Mouse (Mus musculus) fibroblast of lung, adult 2 months (primary cell): ENCODE data around the gene Cavin4.

Experiments used
- DNase-seq: peaks from one replicate; pipeline ENCODE4 v3.0.0-alpha.2; 2011; ENCODE audit warnings: low read depth

The Cavin4 gene

GRCm38 (mm10) chr4:48663271-48663670 is at the start of gene Cavin4:
TSS of gene Cavin4 (plus strand) at chr4:48663514.
- peak; percentile 94 for DNase-seq

GRCm38 (mm10) chr4:48615483-48615882 is 47.8 kb upstream of the Cavin4 start:
- no peak for DNase-seq

- DNase-seq = no peak
Observed at GRCm38 (mm10) chr4:48617201-48617600, 46.1 kb upstream of the Cavin4 start.

- no peak for DNase-seq
Observed at GRCm38 (mm10) chr4:48620121-48620520, 43.2 kb upstream of the Cavin4 start.

- DNase-seq = no peak
Observed at GRCm38 (mm10) chr4:48622246-48622645, 41.1 kb upstream of the Cavin4 start.

GRCm38 (mm10) chr4:48622946-48623345 is 40.4 kb upstream of the Cavin4 start:
- no peak for DNase-seq

GRCm38 (mm10) chr4:48624961-48625360 is 38.4 kb upstream of the Cavin4 start:
- DNase-seq = no peak

GRCm38 (mm10) chr4:48625836-48626235 is 37.5 kb upstream of the Cavin4 start:
- no peak for DNase-seq

GRCm38 (mm10) chr4:48629445-48629844 is 33.9 kb upstream of the Cavin4 start:
- no peak for DNase-seq

GRCm38 (mm10) chr4:48633529-48633928 is 29.8 kb upstream of the Cavin4 start:
- no peak for DNase-seq

GRCm38 (mm10) chr4:48634058-48634457 is 29.3 kb upstream of the Cavin4 start:
- DNase-seq = no peak

GRCm38 (mm10) chr4:48636831-48637230 is 26.5 kb upstream of the Cavin4 start:
- no peak for DNase-seq

- DNase-seq = no peak
Observed at GRCm38 (mm10) chr4:48638132-48638531, 25.2 kb upstream of the Cavin4 start.

GRCm38 (mm10) chr4:48639503-48639902 is 23.8 kb upstream of the Cavin4 start:
- no peak for DNase-seq

GRCm38 (mm10) chr4:48643801-48644200 is 19.5 kb upstream of the Cavin4 start:
- DNase-seq = no peak

GRCm38 (mm10) chr4:48646143-48646542 is 17.2 kb upstream of the Cavin4 start:
- DNase-seq = no peak

GRCm38 (mm10) chr4:48650617-48651360 is 12.5 kb upstream of the Cavin4 start:
- DNase-seq = no peak

- DNase-seq = no peak
Observed at GRCm38 (mm10) chr4:48654118-48654517, 9.2 kb upstream of the Cavin4 start.

GRCm38 (mm10) chr4:48656530-48656929 is 6.8 kb upstream of the Cavin4 start:
- DNase-seq = no peak

- no peak for DNase-seq
Observed at GRCm38 (mm10) chr4:48660144-48660543, 3.2 kb upstream of the Cavin4 start.

- DNase-seq = no peak
Observed at GRCm38 (mm10) chr4:48660619-48661575, 2.4 kb upstream of the Cavin4 start.

- DNase-seq = peak; percentile 76
Observed at GRCm38 (mm10) chr4:48664021-48664420, 707 bp downstream of the Cavin4 start.

GRCm38 (mm10) chr4:48667279-48667678 is 4.0 kb downstream of the Cavin4 start:
- DNase-seq = no peak
